Mouse (Mus musculus) adrenal gland, adult 18-20 months (tissue): ENCODE measurements around the gene Tbc1d13. TPM values are rescaled to one million over a fixed set of nuclear protein-coding genes. Genes with fewer than 3 reads are reported as not detected.
"Not testable (repeated sequence)": the region's sequence is repeated elsewhere in the genome, so short reads cannot be mapped to it uniquely, and the experiment has no call there.

Experiments used
- DNase-seq, 2 experiments: peaks; one replicate each; pipeline ENCODE4 v3.0.0; 2021 to 2022; ENCODE audit warnings: low spot score in 2 of 2
- total RNA-seq, 2 experiments: library from RNA; stranded (reverse); gene quantifications; 1 replicate in 1 of 2; 2 replicates in 1 of 2; pipeline ENCODE4 v1.2.3; 2021

The Tbc1d13 gene
- total RNA-seq, 2 experiments from 2014 or later: 38.5 to 53.2 TPM

- no peak for DNase-seq
These were observed 4.8 kb upstream of the Tbc1d13 start for GRCm38 (mm10) chr2:30128789-30129188.

- no peak for DNase-seq
These were observed 3.4 kb upstream of the Tbc1d13 start for GRCm38 (mm10) chr2:30130156-30130555.

DNA sequence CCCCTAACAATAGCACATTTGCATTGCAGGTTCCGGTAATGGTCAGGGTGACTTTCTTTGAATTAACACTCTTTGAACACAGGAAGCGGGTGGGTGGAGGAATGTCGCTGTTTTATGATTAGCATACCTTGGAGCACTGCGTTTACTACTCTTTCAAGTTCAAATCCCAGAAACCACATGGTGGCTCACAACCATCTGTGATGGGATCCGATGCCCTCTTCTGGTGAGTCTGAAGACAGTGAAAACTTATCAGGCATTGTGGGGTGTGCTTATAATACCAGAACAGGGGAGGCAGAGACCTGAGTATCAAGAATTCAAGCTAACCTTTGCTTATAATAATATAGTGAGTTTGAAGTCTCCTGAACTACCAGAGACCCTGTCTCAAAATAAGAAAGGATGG lies 2.3 kb upstream of the Tbc1d13 start:
- DNase-seq: not testable (repeated sequence)

DNA sequence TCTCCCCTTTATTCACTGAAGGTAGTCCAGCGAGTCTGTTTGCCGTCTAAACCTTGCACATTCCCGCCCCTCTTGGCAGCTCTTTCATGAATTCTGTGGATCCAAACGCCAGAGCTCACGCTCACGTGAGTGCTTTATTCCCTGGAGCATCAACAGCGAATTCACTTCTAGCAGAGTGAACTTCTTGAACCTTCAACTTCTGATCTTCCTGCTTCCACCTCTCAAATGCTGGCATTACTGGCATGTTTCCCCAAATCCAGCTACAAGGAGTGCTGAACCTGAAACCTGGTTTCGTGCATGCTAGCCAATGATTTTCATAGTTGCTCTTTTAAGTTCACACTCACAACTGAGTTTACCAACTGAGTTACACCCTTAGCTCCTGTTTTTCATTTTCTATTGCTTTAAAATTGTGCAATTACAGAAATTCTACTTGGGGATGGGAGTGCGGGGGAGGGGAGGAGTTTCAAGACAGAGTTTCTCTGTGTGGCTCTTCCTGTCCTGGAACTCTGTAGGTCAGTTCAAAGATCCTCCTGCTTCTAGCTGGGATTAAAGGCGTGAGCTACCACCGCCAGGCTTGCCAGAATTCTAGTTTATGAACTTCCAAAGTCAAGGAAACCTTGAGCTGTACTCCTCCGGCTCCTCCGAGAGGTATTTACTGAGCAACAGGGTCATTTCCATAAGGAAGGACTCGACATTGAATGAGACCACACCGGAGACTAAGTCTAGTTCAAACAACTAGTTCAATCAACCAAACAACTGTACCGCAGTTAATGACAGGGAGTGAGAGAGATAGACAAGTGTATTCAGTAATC lies 539 bp upstream of the Tbc1d13 start:
- no peak for DNase-seq

DNA sequence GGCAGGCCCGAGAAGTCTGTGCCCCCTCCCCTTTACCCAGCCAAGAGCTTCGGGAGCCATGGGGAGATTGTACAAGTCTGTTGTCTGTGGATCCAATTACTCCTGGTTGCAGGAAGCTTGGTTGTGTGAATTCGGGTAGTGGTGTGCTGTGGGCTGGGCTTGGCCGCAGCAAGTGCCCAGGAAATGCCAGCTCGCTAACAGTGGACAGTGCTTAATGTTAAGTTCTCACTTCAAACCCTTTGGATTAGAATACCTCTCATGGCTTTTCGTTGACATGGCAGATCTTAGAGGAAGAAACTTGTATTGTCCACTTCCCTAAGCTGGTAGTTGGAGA lies 799 bp downstream of the Tbc1d13 start:
- peak in 1 of 2 experiments; percentile 13 for DNase-seq

DNA sequence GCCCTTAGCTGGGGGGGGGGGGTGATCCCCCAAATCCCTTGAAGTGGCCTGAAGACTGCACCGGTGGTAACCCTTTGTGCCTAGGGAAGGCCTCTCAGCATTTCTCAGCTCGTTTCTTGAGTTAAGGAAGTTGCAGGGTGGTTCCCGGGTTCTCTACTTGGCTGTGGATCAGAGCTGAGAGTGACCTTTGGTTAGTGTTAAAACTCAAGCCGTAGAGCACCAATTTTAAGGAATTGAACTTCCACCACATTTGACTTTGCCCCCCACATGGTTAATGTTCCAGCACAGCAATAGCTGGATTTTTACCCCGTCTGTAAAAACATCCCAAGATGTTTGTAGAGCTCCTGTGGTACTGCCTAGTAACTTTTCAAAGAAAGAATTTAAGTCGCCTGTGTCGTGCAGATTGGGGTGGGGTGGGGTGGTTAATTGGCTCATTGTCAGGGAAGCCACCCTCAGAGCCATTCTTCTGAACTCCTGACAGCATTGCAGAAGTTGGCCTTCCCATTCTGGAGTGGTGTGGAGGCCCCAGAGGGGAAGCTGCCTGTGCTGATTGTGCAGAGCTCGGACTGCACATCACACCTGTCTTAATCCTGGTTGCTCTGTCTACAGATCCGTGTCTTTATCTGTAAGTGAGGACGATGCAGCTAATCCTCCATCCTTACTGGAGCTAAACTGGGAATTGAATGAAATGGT lies 1.5 kb downstream of the Tbc1d13 start:
- no peak for DNase-seq

DNA sequence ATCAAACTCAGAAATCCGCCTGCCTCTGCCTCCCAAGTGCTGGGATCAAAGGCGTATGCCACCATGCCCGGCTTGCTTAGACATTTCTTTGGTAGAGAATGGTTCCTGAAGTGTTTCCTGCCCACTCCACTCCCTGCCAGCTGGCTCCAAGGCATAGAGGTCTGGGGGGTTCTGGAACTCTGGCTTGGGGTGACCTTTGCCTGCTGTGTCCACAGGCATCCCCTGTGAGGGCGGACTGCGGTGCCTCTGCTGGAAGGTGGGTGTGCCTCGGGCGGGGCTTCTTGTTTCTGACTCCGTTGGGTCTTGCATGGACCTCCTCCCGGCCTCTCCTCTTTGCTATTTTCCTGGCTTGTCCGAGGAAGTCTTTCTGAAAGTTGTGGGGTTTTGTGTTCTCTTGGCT lies 2.9 kb downstream of the Tbc1d13 start:
- no peak for DNase-seq

DNA sequence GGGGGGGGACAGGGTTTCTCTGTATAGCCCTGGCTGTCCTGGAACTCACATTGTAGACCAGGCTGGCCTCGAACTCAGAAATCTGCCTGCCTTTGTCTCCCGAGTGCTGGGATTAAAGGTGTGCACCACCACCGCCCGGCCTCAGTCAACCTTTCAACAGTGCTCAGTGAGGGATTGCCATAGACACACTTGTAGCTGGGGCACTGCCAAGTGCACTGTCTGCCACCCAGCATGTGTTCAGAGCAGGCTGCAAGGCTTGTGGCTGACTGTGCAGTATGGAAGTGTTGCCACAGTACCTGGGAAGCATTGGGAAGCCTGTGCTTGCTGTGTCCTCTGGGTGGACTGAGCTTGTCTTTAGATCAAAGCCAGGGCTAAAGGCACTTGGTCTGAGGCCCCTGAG lies 6.5 kb downstream of the Tbc1d13 start:
- DNase-seq: not testable (repeated sequence)

DNA sequence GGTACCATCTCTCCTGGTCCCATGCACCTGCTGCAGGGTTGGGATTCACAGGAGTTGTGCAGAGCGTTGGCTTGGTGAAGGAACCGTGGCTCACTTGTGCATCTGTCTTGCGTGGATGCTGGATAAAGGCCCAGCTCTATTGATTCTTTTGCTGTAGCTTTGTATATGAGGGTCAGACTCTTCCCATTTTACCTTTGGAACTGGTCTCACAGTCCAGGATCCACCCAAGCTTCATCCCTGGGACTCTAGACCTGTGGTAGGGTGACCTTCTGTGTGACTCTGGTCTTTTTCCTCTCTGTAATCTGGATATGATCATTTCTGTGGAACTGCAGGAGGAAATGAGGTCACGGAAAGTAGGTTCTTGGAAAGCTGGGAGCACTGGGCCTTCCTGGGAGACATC lies 10.9 kb downstream of the Tbc1d13 start:
- DNase-seq: no peak

DNA sequence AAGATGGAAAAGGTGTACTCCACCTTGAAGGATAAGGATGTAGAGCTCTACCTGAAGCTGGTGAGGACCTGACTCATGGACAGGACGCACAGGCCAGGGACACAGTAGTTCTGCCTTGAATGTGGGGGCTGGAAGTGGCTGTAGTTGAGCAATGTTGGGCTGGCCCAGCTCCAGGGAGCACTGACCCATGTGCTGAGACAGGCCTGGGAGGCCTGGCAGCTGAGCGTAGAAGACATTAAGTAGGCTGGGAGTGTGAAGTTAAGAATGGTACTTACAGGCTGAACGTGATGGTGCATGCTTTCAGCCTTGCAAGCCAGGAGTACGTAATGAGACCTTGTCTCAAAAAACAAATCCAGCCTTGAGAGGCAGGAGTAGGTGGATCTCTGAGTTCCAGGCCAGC lies 13.9 kb downstream of the Tbc1d13 start:
- peak; percentile 68 to 72 for DNase-seq

- no peak for DNase-seq
These were observed 18.3 kb downstream of the Tbc1d13 start for GRCm38 (mm10) chr2:30151840-30152239.

GRCm38 (mm10) chr2:30152616-30153015 lies 19.1 kb downstream of the Tbc1d13 start:
- no peak for DNase-seq

DNA sequence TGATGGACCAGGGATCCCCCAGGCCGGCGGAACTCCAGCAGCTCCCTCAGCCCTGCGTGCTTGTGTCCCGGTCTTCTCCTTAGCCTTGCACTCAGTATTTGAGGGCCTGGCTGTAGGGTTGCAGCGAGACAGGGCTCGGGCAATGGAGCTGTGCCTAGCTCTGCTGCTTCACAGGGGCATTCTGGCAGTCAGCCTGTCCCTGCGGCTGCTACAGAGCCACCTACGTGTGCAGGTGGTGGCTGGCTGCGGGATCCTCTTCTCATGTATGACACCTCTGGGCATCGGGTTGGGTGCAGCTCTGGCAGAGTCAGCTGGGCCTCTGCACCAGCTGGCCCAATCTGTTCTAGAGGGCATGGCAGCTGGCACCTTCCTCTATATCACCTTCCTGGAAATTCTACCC lies 26.3 kb downstream of the Tbc1d13 start:
- DNase-seq: not testable (repeated sequence)

DNA sequence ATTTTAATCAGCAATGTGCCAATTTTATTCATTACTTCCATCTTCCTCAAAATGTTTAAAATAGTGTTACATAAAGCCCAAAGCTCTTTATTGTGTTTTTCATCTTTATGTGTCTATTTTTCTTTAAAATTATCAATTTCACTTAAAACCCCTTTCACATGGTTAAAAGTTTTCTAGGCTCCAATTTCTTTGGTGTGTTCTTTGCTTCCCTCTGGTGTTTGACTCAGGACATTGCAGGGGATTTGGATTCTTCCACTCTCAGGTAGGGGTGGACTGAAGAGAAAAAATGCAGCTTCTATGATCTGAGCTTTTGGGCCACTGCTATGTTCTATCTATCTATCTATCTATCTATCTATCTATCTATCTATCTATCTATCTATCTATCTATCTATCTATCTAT lies 28.3 kb downstream of the Tbc1d13 start:
- no peak for DNase-seq

DNA sequence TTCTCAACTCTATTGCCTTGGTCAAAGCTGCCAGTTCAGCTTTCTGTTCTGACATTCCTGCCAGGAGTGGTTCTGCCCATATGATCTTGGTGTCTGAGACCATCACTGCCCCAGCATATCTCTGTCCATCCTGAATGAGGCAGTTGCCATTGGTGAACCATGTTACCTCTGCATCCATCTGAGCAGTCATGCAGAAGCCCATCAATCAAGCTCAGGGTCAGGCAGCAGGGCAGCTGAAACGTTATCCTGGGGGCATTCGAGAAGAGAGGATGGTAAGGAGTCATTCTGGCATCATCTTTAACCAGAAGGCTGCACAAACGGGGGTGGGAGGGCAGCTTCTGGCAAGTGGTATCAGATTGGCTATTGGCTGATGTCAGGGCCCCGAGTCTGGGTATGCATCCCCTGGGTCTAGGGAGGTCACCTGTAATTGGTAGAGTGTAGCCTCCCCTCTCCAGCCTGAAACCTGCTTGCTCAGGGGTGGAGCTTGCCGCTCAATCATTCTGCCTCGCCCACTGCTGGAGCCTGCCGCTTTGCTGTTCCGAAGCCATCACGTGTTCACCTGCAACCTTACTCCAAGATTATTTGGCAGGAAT lies 30.9 kb downstream of the Tbc1d13 start:
- DNase-seq: no peak

GRCm38 (mm10) chr2:30166677-30167076 lies 33.1 kb downstream of the Tbc1d13 start:
- no peak for DNase-seq

- peak; percentile 88 to 92 for DNase-seq
These were observed 37.9 kb downstream of the Tbc1d13 start, which contains the start of gene Endog for GRCm38 (mm10) chr2:30171371-30171996. Gene Endog (plus strand): TSS chr2:30171493.

DNA sequence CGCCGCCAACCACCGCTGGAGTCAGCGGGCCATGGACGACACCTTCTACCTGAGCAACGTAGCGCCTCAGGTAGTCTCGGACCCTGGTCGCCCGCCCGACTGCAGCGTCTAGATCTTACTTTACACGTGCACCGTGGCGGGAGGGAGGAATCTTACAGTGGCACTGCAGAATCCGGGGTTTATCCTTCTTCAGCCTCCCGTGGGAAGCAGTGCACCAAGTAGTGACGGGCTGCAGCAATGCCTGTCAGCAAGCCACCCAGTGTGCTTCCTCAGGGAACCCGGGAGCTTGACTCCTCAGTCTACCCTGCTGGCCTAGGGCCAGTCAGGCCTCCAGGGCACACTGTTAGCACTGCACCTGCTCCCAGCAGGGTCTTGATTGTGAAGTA lies 38.4 kb downstream of the Tbc1d13 start:
- no peak for DNase-seq

DNA sequence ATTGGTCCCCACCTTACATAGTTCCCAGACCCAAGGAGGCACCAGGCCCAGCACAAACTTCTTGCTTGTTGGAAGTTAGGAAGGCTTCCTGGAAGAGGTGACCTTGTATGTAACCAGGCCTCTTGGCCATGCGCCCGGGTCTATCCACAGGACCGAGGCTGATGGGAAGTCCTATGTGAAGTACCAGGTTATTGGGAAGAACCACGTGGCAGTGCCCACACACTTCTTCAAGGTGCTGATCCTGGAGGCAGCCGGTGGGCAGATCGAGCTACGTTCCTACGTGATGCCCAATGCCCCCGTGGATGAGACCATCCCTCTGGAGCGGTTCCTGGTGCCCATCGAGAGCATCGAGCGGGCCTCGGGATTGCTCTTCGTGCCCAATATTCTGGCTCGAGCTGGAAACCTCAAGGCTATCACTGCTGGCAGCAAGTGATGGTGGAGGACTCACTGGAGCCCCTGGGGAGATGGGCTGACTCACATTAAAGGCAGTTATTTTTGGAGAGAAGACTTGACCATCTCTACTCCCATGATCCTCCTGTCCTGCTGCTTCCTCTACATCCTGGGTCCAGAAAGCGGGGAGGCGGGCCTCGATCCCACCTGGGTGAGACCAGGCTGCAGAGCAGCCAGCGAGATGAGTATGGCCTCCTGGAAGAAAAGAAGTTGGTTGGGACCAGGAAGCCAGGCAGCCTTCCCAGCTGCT lies 40.1 kb downstream of the Tbc1d13 start:
- no peak for DNase-seq

- no peak for DNase-seq
These were observed 42.4 kb downstream of the Tbc1d13 start for GRCm38 (mm10) chr2:30175897-30176296.

DNA sequence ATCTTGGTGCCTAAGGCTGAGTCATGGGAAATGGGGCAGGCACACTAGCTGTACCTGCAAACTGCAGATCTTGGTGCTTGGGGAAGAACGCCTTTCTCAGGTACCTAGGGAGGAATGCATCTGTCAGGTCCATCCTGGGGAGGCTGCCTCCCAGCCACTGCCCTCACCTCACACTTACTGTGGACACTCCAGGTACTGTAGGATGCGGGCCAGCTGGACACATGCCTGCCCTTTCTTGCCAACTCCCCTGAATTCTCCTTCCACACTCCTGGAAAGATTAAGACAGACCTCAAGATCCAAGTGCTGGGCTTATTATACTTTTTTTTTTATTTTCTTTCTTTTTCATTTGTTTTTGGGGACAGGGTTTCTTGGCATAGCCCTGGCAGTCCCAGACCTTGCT lies 43.0 kb downstream of the Tbc1d13 start:
- no peak for DNase-seq
